Mouse (Mus musculus): ENCODE data around the gene Mios.

Mios gene

GRCm38 (mm10) chr6:8278426-8279002, 69.5 kb downstream of the Mios start:
- no peak for ATAC-seq (ENCODE audit: low TSS enrichment)

- ATAC-seq (ENCODE audit: low TSS enrichment), result no peak
Measured at GRCm38 (mm10) chr6:8283255-8283654, 74.2 kb downstream of the Mios start.

- ATAC-seq (ENCODE audit: low TSS enrichment), result no peak
Measured at GRCm38 (mm10) chr6:8285401-8285960, 76.5 kb downstream of the Mios start.
